Mouse (Mus musculus): ENCODE results near the gene Nudt4. TPM values are rescaled to one million over a fixed set of nuclear protein-coding genes. Genes with fewer than 3 reads are reported as not detected.

Gene Nudt4
- polyA plus RNA-seq, 1 experiment from 2014 or later, result 94.1 TPM

- 95% methylated on average over 2 of the region's 2 CpGs for WGBS
- Histone ChIP-seq H3K27ac (replicated peaks) (no peak overlapping the region), H3K9me3 (no peaks in the 10 kb centered on the region), H3K4me2 (no peak overlapping the region), H3K27me3 (no peaks in the 10 kb centered on the region), H3K36me3 (peaks cover 45% of the 10 kb centered on the region), H3K9ac (no peak overlapping the region), H3K4me3 (no peak overlapping the region), H3K4me1 (replicated peaks) (no peaks in the 10 kb centered on the region)
- no peak for ATAC-seq (ENCODE audit: low read depth)
These were observed 17.8 kb downstream of the Nudt4 start for GRCm38 (mm10) chr10:95546178-95546577.

GRCm38 (mm10) chr10:95545051-95545450 is 18.9 kb downstream of the Nudt4 start:
- no peak overlapping the region for H3K9ac ChIP-seq
- H3K27ac ChIP-seq (replicated peaks), result 0 out of 2 replicates have a peak overlapping the region, but pooled peaks have one; percentile 2
- 62% methylated on average over 4 of the region's 4 CpGs for WGBS
- peaks cover 39% of the 10 kb centered on the region for H3K36me3 ChIP-seq
- 0 out of 2 replicates have a peak, but pooled peaks have one; percentile 49 for ATAC-seq (ENCODE audit: low read depth)
- H3K27me3 ChIP-seq, result no peaks in the 10 kb centered on the region
- H3K4me1 ChIP-seq (replicated peaks), result no peaks in the 10 kb centered on the region
- no peaks in the 10 kb centered on the region for H3K9me3 ChIP-seq
- no peak overlapping the region for H3K4me2 ChIP-seq
- H3K4me3 ChIP-seq, result no peak overlapping the region

GRCm38 (mm10) chr10:95544651-95545050 is 19.3 kb downstream of the Nudt4 start:
- Histone ChIP-seq H3K4me2 (no peak overlapping the region), H3K9ac (no peak overlapping the region), H3K9me3 (no peaks in the 10 kb centered on the region), H3K36me3 (peaks cover 39% of the 10 kb centered on the region), H3K27me3 (no peaks in the 10 kb centered on the region), H3K4me1 (replicated peaks) (no peaks in the 10 kb centered on the region), H3K4me3 (no peak overlapping the region), H3K27ac (replicated peaks) (no peak overlapping the region)
- ATAC-seq (ENCODE audit: low read depth), result no peak
- WGBS, result 81% methylated on average over 2 of the region's 2 CpGs

GRCm38 (mm10) chr10:95544004-95544403 is 19.9 kb downstream of the Nudt4 start:
- Histone ChIP-seq H3K4me2 (no peak overlapping the region), H3K4me1 (replicated peaks) (no peaks in the 10 kb centered on the region), H3K9ac (no peak overlapping the region), H3K4me3 (no peak overlapping the region), H3K27me3 (no peaks in the 10 kb centered on the region), H3K36me3 (peaks cover 36% of the 10 kb centered on the region), H3K9me3 (no peaks in the 10 kb centered on the region), H3K27ac (replicated peaks) (no peak overlapping the region)
- no peak for ATAC-seq (ENCODE audit: low read depth)

- no peak overlapping the region for H3K27ac ChIP-seq (replicated peaks)
- no peaks in the 10 kb centered on the region for H3K4me1 ChIP-seq (replicated peaks)
- no peak overlapping the region for H3K4me3 ChIP-seq
- H3K4me2 ChIP-seq, result no peak overlapping the region
- 96% methylated on average over 2 of the region's 2 CpGs for WGBS
- H3K36me3 ChIP-seq, result peaks cover 33% of the 10 kb centered on the region
- no peak overlapping the region for H3K9ac ChIP-seq
- no peaks in the 10 kb centered on the region for H3K27me3 ChIP-seq
- no peak for ATAC-seq (ENCODE audit: low read depth)
- H3K9me3 ChIP-seq, result no peaks in the 10 kb centered on the region
These were observed 20.6 kb downstream of the Nudt4 start for GRCm38 (mm10) chr10:95543377-95543776.

- 91% methylated on average over 4 of the region's 4 CpGs for WGBS
- peaks cover 28% of the 10 kb centered on the region for H3K36me3 ChIP-seq
- no peak overlapping the region for H3K4me2 ChIP-seq
- no peaks in the 10 kb centered on the region for H3K9me3 ChIP-seq
- no peaks in the 10 kb centered on the region for H3K4me1 ChIP-seq (replicated peaks)
- no peak for ATAC-seq (ENCODE audit: low read depth)
- no peak overlapping the region for H3K9ac ChIP-seq
- no peak overlapping the region for H3K4me3 ChIP-seq
- H3K27me3 ChIP-seq, result no peaks in the 10 kb centered on the region
- H3K27ac ChIP-seq (replicated peaks), result no peak overlapping the region
These were observed 21.0 kb downstream of the Nudt4 start for GRCm38 (mm10) chr10:95542916-95543315.

GRCm38 (mm10) chr10:95539841-95540240 is 24.1 kb downstream of the Nudt4 start:
- no peak overlapping the region for H3K27ac ChIP-seq (replicated peaks)
- no peak overlapping the region for H3K4me2 ChIP-seq
- H3K27me3 ChIP-seq, result no peaks in the 10 kb centered on the region
- H3K9ac ChIP-seq, result no peak overlapping the region
- WGBS, result 93% methylated on average over 3 of the region's 3 CpGs
- ATAC-seq (ENCODE audit: low read depth), result no peak
- H3K9me3 ChIP-seq, result no peaks in the 10 kb centered on the region
- no peaks in the 10 kb centered on the region for H3K4me1 ChIP-seq (replicated peaks)
- H3K4me3 ChIP-seq, result no peak overlapping the region
- peaks cover 16% of the 10 kb centered on the region for H3K36me3 ChIP-seq

GRCm38 (mm10) chr10:95539260-95539659 is 24.7 kb downstream of the Nudt4 start:
- H3K27me3 ChIP-seq, result no peaks in the 10 kb centered on the region
- H3K9me3 ChIP-seq, result no peaks in the 10 kb centered on the region
- no peak overlapping the region for H3K4me2 ChIP-seq
- WGBS, result 93% methylated on average over 3 of the region's 3 CpGs
- ATAC-seq (ENCODE audit: low read depth), result no peak
- H3K4me3 ChIP-seq, result no peak overlapping the region
- no peaks in the 10 kb centered on the region for H3K4me1 ChIP-seq (replicated peaks)
- no peak overlapping the region for H3K27ac ChIP-seq (replicated peaks)
- H3K36me3 ChIP-seq, result peaks cover 10% of the 10 kb centered on the region; the same call in 1 of the 2 replicates
- H3K9ac ChIP-seq, result no peak overlapping the region

GRCm38 (mm10) chr10:95536222-95536541 is 27.8 kb downstream of the Nudt4 start:
- no peak overlapping the region for H3K27ac ChIP-seq (replicated peaks)
- WGBS, result 88% methylated on average over 6 of the region's 6 CpGs
- ATAC-seq (ENCODE audit: low read depth), result no peak

GRCm38 (mm10) chr10:95535399-95536221 is 28.3 kb downstream of the Nudt4 start:
- WGBS, result 86% methylated on average over 8 of the region's 8 CpGs
- Histone ChIP-seq H3K27me3 (no peaks in the 10 kb centered on the region), H3K36me3 (no peaks in the 10 kb centered on the region), H3K4me1 (replicated peaks) (peaks cover 11% of the 10 kb centered on the region), H3K9ac (no peak overlapping the region), H3K27ac (replicated peaks) (no peak overlapping the region), H3K4me2 (no peak overlapping the region), H3K9me3 (no peaks in the 10 kb centered on the region), H3K4me3 (no peak overlapping the region)
- no peak for ATAC-seq (ENCODE audit: low read depth)

More at GRCm38 (mm10) chr10:95536222-95536541, 27.8 kb downstream of the Nudt4 start:
- no peak overlapping the region for H3K4me3 ChIP-seq
- H3K36me3 ChIP-seq, result no peaks in the 10 kb centered on the region
- no peak overlapping the region for H3K9ac ChIP-seq
- 0 out of 2 replicates have a peak, but pooled peaks cover 6% of the 10 kb centered on the region for H3K4me1 ChIP-seq (replicated peaks)
- no peak overlapping the region for H3K4me2 ChIP-seq
- no peaks in the 10 kb centered on the region for H3K9me3 ChIP-seq
- H3K27me3 ChIP-seq, result no peaks in the 10 kb centered on the region

- WGBS, result 88% methylated on average over 7 of the region's 7 CpGs
- Histone ChIP-seq H3K4me3 (no peak overlapping the region), H3K4me1 (replicated peaks) (peaks cover 24% of the 10 kb centered on the region), H3K27me3 (no peaks in the 10 kb centered on the region), H3K9ac (no peak overlapping the region), H3K4me2 (no peak overlapping the region), H3K27ac (replicated peaks) (no peak overlapping the region), H3K9me3 (no peaks in the 10 kb centered on the region), H3K36me3 (no peaks in the 10 kb centered on the region)
- no peak for ATAC-seq (ENCODE audit: low read depth)
These were observed 30.6 kb downstream of the Nudt4 start for GRCm38 (mm10) chr10:95533382-95533781.

GRCm38 (mm10) chr10:95532916-95533315 is 31.0 kb downstream of the Nudt4 start:
- Histone ChIP-seq H3K36me3 (no peaks in the 10 kb centered on the region), H3K4me2 (no peak overlapping the region), H3K27ac (replicated peaks) (no peak overlapping the region), H3K9ac (no peak overlapping the region), H3K4me3 (no peak overlapping the region), H3K27me3 (no peaks in the 10 kb centered on the region), H3K9me3 (no peaks in the 10 kb centered on the region), H3K4me1 (replicated peaks) (peaks cover 24% of the 10 kb centered on the region)
- no peak for ATAC-seq (ENCODE audit: low read depth)
- WGBS, result 95% methylated on average over 5 of the region's 5 CpGs
